Mouse (Mus musculus) myocyte (in vitro differentiated cells): ENCODE measurements around the gene Hrasls5.

Experiments
- MAX ChIP-seq: IDR thresholded peaks from one replicate; pipeline ENCODE4 v1.6.1; 2011; ENCODE audit warnings: low read depth, mild to moderate bottlenecking, control low read depth
- MYOD1 ChIP-seq, 3 experiments: IDR thresholded peaks; one replicate each; pipeline ENCODE4 v1.6.1; 2011; ENCODE audit warnings: control low read depth in 2 of 3, low read depth in 2 of 3, mild to moderate bottlenecking in 2 of 3, moderate library complexity in 1 of 3; ENCODE audit not compliant: insufficient read length in 2 of 3, control insufficient read depth in 1 of 3
- POLR2A ChIP-seq: IDR thresholded peaks from one replicate; pipeline ENCODE4 v1.6.1; 2011; ENCODE audit warnings: low read depth, mild to moderate bottlenecking, control low read depth, moderate library complexity; ENCODE audit not compliant: insufficient read length
- SRF ChIP-seq: IDR thresholded peaks from one replicate; pipeline ENCODE4 v1.6.1; 2011; ENCODE audit warnings: low read depth; ENCODE audit not compliant: control insufficient read depth, insufficient read length
- USF1 ChIP-seq: IDR thresholded peaks from one replicate; pipeline ENCODE4 v1.6.1; 2011; ENCODE audit warnings: low read depth, mild to moderate bottlenecking, control low read depth, moderate library complexity

GRCm38 (mm10) chr19:7633786-7634185 lies 21.4 kb downstream of the Hrasls5 start:
- no peak for TF ChIP-seq MAX
- TF ChIP-seq POLR2A, result no peak
- no peak for TF ChIP-seq SRF
- no peak for TF ChIP-seq USF1
- no peak for TF ChIP-seq MYOD1 (IDR thresholded peaks at IDR 0.05; ENCODE audit: control insufficient read depth in 1 of 3, insufficient read length in 2 of 3, low read depth in 2 of 3)
